Mouse (Mus musculus) embryo, embryonic 9.5 days (tissue): ENCODE data around the gene Cdpf1.
"Not testable (repeated sequence)": the region's sequence is repeated elsewhere in the genome, so short reads cannot be mapped to it uniquely, and the experiment has no call there.

Experiments used
- DNase-seq: peaks from one replicate; pipeline ENCODE4 v3.0.0-alpha.2; 2017; ENCODE audit errors: extremely low spot score

Gene Cdpf1

GRCm38 (mm10) chr15:85808031-85808430, 3.5 kb downstream of the Cdpf1 start:
- DNase-seq, result no peak

GRCm38 (mm10) chr15:85807404-85807803, 4.1 kb downstream of the Cdpf1 start:
- DNase-seq, result no peak

GRCm38 (mm10) chr15:85806886-85807285, 4.6 kb downstream of the Cdpf1 start:
- DNase-seq, result no peak

- DNase-seq, result no peak
Observed at GRCm38 (mm10) chr15:85802931-85803330, 8.6 kb downstream of the Cdpf1 start.

- DNase-seq, result no peak
Observed at GRCm38 (mm10) chr15:85798676-85799075, 12.8 kb downstream of the Cdpf1 start.

GRCm38 (mm10) chr15:85795516-85795915, 16.0 kb downstream of the Cdpf1 start:
- no peak for DNase-seq

GRCm38 (mm10) chr15:85792819-85793218, 18.7 kb downstream of the Cdpf1 start:
- no peak for DNase-seq

GRCm38 (mm10) chr15:85791449-85791848, 20.0 kb downstream of the Cdpf1 start:
- no peak for DNase-seq

GRCm38 (mm10) chr15:85788633-85789032, 22.9 kb downstream of the Cdpf1 start:
- DNase-seq, result no peak

- no peak for DNase-seq
Observed at GRCm38 (mm10) chr15:85788051-85788450, 23.4 kb downstream of the Cdpf1 start.

- DNase-seq, result no peak
Observed at GRCm38 (mm10) chr15:85787482-85787881, 24.0 kb downstream of the Cdpf1 start.

- DNase-seq, result no peak
Observed at GRCm38 (mm10) chr15:85786711-85787110, 24.8 kb downstream of the Cdpf1 start.

- no peak for DNase-seq
Observed at GRCm38 (mm10) chr15:85784341-85784740, 27.2 kb downstream of the Cdpf1 start.

- DNase-seq, result no peak
Observed at GRCm38 (mm10) chr15:85783146-85783545, 28.4 kb downstream of the Cdpf1 start.

GRCm38 (mm10) chr15:85778891-85779290, 32.6 kb downstream of the Cdpf1 start:
- not testable (repeated sequence) for DNase-seq

- no peak for DNase-seq
Observed at GRCm38 (mm10) chr15:85776771-85777170, 34.7 kb downstream of the Cdpf1 start.

- DNase-seq, result no peak
Observed at GRCm38 (mm10) chr15:85776241-85776640, 35.3 kb downstream of the Cdpf1 start.

- DNase-seq, result no peak
Observed at GRCm38 (mm10) chr15:85775001-85775400, 36.5 kb downstream of the Cdpf1 start.

- no peak for DNase-seq
Observed at GRCm38 (mm10) chr15:85774419-85774818, 37.1 kb downstream of the Cdpf1 start.

- no peak for DNase-seq
Observed at GRCm38 (mm10) chr15:85772146-85772740, 39.3 kb downstream of the Cdpf1 start.

GRCm38 (mm10) chr15:85771306-85772121, 40.0 kb downstream of the Cdpf1 start:
- no peak for DNase-seq

- no peak for DNase-seq
Observed at GRCm38 (mm10) chr15:85768991-85769390, 42.5 kb downstream of the Cdpf1 start.

GRCm38 (mm10) chr15:85766677-85767076, 44.8 kb downstream of the Cdpf1 start:
- no peak for DNase-seq
